Mouse (Mus musculus) neural tube, embryonic 14.5 days (tissue): ENCODE measurements at regions not wholly inside any gene's neighbourhood (a gene's known extent, or its start where the extent isn't known, plus 50 kb on each side); places are given as distances from the start of the nearest gene placed in this dataset.

Experiments used
- ATAC-seq: fragments of 200-750 bp; cut with Nextera tagmentation; 2 replicates; pipeline ENCODE4 v1.8.0; 2017; ENCODE audit warnings: low read depth, mild to moderate bottlenecking, moderate TSS enrichment, moderate library complexity
- H3K27ac ChIP-seq: fragments of 300-500 bp; sonication (generic); 2 replicates; pipeline ENCODE4 v1.5.1; 2014; ENCODE audit warnings: low read depth, mild to moderate bottlenecking, control low read depth, low read length, moderate library complexity, mixed read lengths
- H3K27me3 ChIP-seq: fragments of 300-500 bp; sonication (generic); 2 replicates; pipeline ENCODE4 v1.6.1; 2014; ENCODE audit warnings: low read length; ENCODE audit not compliant: control insufficient read depth, insufficient read depth
- H3K36me3 ChIP-seq: fragments of 300-500 bp; sonication (generic); 2 replicates; pipeline ENCODE4 v1.6.1; 2014; ENCODE audit warnings: low read length, mixed read lengths; ENCODE audit not compliant: control insufficient read depth, insufficient read depth
- H3K4me1 ChIP-seq: fragments of 300-500 bp; sonication (generic); 2 replicates; pipeline ENCODE4 v1.6.1; 2014; ENCODE audit warnings: low read length; ENCODE audit not compliant: control insufficient read depth, insufficient read depth
- H3K4me2 ChIP-seq: fragments of 300-500 bp; sonication (generic); 2 replicates; pipeline ENCODE4 v1.6.1; 2014; ENCODE audit warnings: mild to moderate bottlenecking, low read depth, low read length, control low read depth
- H3K4me3 ChIP-seq: fragments of 300-500 bp; sonication (generic); 2 replicates; pipeline ENCODE4 v1.5.1; 2014; ENCODE audit warnings: low read depth, low read length, control low read depth, mixed read lengths
- H3K9ac ChIP-seq: fragments of 300-500 bp; sonication (generic); replicated peaks from 2 replicates; pipeline ENCODE4 v1.6.1; 2014; ENCODE audit warnings: low read depth, mild to moderate bottlenecking, control low read depth, low read length, mixed read lengths
- H3K9me3 ChIP-seq: fragments of 300-500 bp; sonication (generic); 2 replicates; pipeline ENCODE4 v1.6.1; 2016; ENCODE audit warnings: low read length; ENCODE audit not compliant: control insufficient read depth
- WGBS: fragments of 180-500 bp; shearing (Covaris S2); extraction: QIAGEN DNeasy Blood & Tissue Kit; methylation state at CpG from one replicate; pipeline ENCODE4 v1.1.7; 2014; 5-methylcytosine and 5-hydroxymethylcytosine counted together

- no peak overlapping the region for H3K9ac ChIP-seq
- no peak overlapping the region for H3K4me3 ChIP-seq
- no peaks in the 10 kb centered on the region for H3K9me3 ChIP-seq
- H3K4me1 ChIP-seq, result peaks cover 22% of the 10 kb centered on the region; the same call in 1 of the 2 replicates
- no peak overlapping the region for H3K4me2 ChIP-seq
- no peak for ATAC-seq
- H3K27ac ChIP-seq, result no peak overlapping the region; the same call in 1 of the 2 replicates
- no peaks in the 10 kb centered on the region for H3K36me3 ChIP-seq
- 68% methylated on average over 8 of the region's 8 CpGs for whole genome bisulfite sequencing
- H3K27me3 ChIP-seq, result no peaks in the 10 kb centered on the region
Observed at GRCm38 (mm10) chr12:86830247-86830585, 54.4 kb downstream of the Irf2bpl start.

GRCm38 (mm10) chr12:86829581-86830246 is 54.9 kb downstream of the Irf2bpl start:
- Histone ChIP-seq H3K9me3 (no peaks in the 10 kb centered on the region), H3K4me1 (peaks cover 27% of the 10 kb centered on the region; the same call in 1 of the 2 replicates), H3K9ac (no peak overlapping the region), H3K4me3 (no peak overlapping the region), H3K27ac (no peak overlapping the region; the same call in 1 of the 2 replicates), H3K27me3 (no peaks in the 10 kb centered on the region), H3K36me3 (no peaks in the 10 kb centered on the region), H3K4me2 (no peak overlapping the region)
- WGBS, result 60% methylated on average over 16 of the region's 16 CpGs
- ATAC-seq, result no peak

- 87% methylated on average over 2 of the region's 2 CpGs for WGBS
- Histone ChIP-seq H3K36me3 (no peaks in the 10 kb centered on the region), H3K4me1 (peaks cover 39% of the 10 kb centered on the region), H3K4me3 (no peak overlapping the region), H3K27ac (peak overlapping the region; percentile 45; the same call in 1 of the 2 replicates), H3K9ac (no peak overlapping the region), H3K4me2 (no peak overlapping the region), H3K27me3 (no peaks in the 10 kb centered on the region), H3K9me3 (no peaks in the 10 kb centered on the region)
- ATAC-seq, result no peak
Observed at GRCm38 (mm10) chr12:86827241-86827606, 57.4 kb downstream of the Irf2bpl start.

- Histone ChIP-seq H3K4me1 (peaks cover 33% of the 10 kb centered on the region), H3K9me3 (no peaks in the 10 kb centered on the region), H3K4me3 (no peak overlapping the region), H3K27me3 (no peaks in the 10 kb centered on the region), H3K4me2 (no peak overlapping the region), H3K36me3 (no peaks in the 10 kb centered on the region), H3K27ac (peak overlapping the region; percentile 55), H3K9ac (no peak overlapping the region)
- WGBS, result 55% methylated on average over 13 of the region's 13 CpGs
- ATAC-seq, result no peak
Observed at GRCm38 (mm10) chr12:86826420-86827240, 58.0 kb downstream of the Irf2bpl start.

GRCm38 (mm10) chr12:86825584-86826419 is 58.8 kb downstream of the Irf2bpl start:
- Histone ChIP-seq H3K4me3 (no peak overlapping the region), H3K9ac (no peak overlapping the region), H3K27me3 (no peaks in the 10 kb centered on the region), H3K9me3 (no peaks in the 10 kb centered on the region), H3K36me3 (no peaks in the 10 kb centered on the region), H3K27ac (peak overlapping the region; percentile 98), H3K4me1 (peaks cover 31% of the 10 kb centered on the region), H3K4me2 (no peak overlapping the region)
- 47% methylated on average over 6 of the region's 6 CpGs for WGBS
- no peak for ATAC-seq

- ATAC-seq, result peak; percentile 39
- H3K4me3 ChIP-seq, result no peak overlapping the region
- H3K9me3 ChIP-seq, result no peaks in the 10 kb centered on the region
- peaks cover 31% of the 10 kb centered on the region for H3K4me1 ChIP-seq
- 8% methylated on average over 14 of the region's 14 CpGs for WGBS
- no peaks in the 10 kb centered on the region for H3K27me3 ChIP-seq
- peak overlapping the region; percentile 98 for H3K27ac ChIP-seq
- H3K36me3 ChIP-seq, result no peaks in the 10 kb centered on the region
- peak overlapping the region; percentile 39; the same call in 1 of the 2 replicates for H3K4me2 ChIP-seq
- H3K9ac ChIP-seq, result no peak overlapping the region
Observed at GRCm38 (mm10) chr12:86824860-86825583, 59.6 kb downstream of the Irf2bpl start.

- peak; percentile 91 for ATAC-seq
- H3K9ac ChIP-seq, result peak overlapping the region; percentile 51
- peak overlapping the region; percentile 98 for H3K27ac ChIP-seq
- peaks cover 29% of the 10 kb centered on the region for H3K4me1 ChIP-seq
- H3K36me3 ChIP-seq, result no peaks in the 10 kb centered on the region
- H3K4me2 ChIP-seq, result peak overlapping the region; percentile 39; the same call in 1 of the 2 replicates
- peak overlapping the region; percentile 5; the same call in 1 of the 2 replicates for H3K4me3 ChIP-seq
- H3K9me3 ChIP-seq, result no peaks in the 10 kb centered on the region
- WGBS, result under 1% methylated on average over 29 of the region's 29 CpGs
- H3K27me3 ChIP-seq, result no peaks in the 10 kb centered on the region
Observed at GRCm38 (mm10) chr12:86823855-86824589, 60.6 kb downstream of the Irf2bpl start.

GRCm38 (mm10) chr12:86823488-86823854 is 61.1 kb downstream of the Irf2bpl start:
- peak overlapping the region; percentile 39; the same call in 1 of the 2 replicates for H3K4me2 ChIP-seq
- peak overlapping the region; percentile 5; the same call in 1 of the 2 replicates for H3K4me3 ChIP-seq
- no peaks in the 10 kb centered on the region for H3K36me3 ChIP-seq
- WGBS, result 34% methylated on average over 4 of the region's 4 CpGs
- H3K9me3 ChIP-seq, result no peaks in the 10 kb centered on the region
- no peaks in the 10 kb centered on the region for H3K27me3 ChIP-seq
- H3K4me1 ChIP-seq, result peaks cover 29% of the 10 kb centered on the region
- peak overlapping the region; percentile 98 for H3K27ac ChIP-seq
- peak overlapping the region; percentile 51 for H3K9ac ChIP-seq
- 0 out of 2 replicates have a peak, but pooled peaks have one; percentile 16 for ATAC-seq
